Mouse (Mus musculus) thymus, adult 2 months (tissue): ENCODE data around the gene Gjc1. TPM values are rescaled to one million over a fixed set of nuclear protein-coding genes. Genes with fewer than 3 reads are reported as not detected.

Experiments used
- DNase-seq: peaks from one replicate; pipeline ENCODE4 v3.0.0; 2021
- H3K27ac ChIP-seq: fragments of 200-500 bp; 2 replicates; pipeline ENCODE4 v1.5.1; 2012; ENCODE audit warnings: low read length, control low read depth; ENCODE audit not compliant: control insufficient read depth, insufficient read depth
- H3K27me3 ChIP-seq: fragments of 200-500 bp; 2 replicates; pipeline ENCODE4 v1.6.1; 2012; ENCODE audit warnings: mild to moderate bottlenecking, low read length, moderate library complexity, mixed read lengths; ENCODE audit not compliant: control insufficient read depth, insufficient read depth
- H3K36me3 ChIP-seq: fragments of 200-500 bp; 2 replicates; pipeline ENCODE4 v1.6.1; 2012; ENCODE audit warnings: mild to moderate bottlenecking, low read length, moderate library complexity; ENCODE audit not compliant: control insufficient read depth, insufficient read depth
- H3K4me1 ChIP-seq: fragments of 200-500 bp; replicated peaks from 2 replicates; pipeline ENCODE4 v1.6.1; 2012; ENCODE audit warnings: low read length; ENCODE audit not compliant: control insufficient read depth, insufficient read depth
- H3K4me3 ChIP-seq: fragments of 200-500 bp; 2 replicates; pipeline ENCODE4 v1.5.1; 2012; ENCODE audit warnings: mild to moderate bottlenecking, low read length, control low read depth, moderate library complexity; ENCODE audit not compliant: control insufficient read depth, insufficient read depth
- CTCF ChIP-seq: fragments of 200-500 bp; IDR thresholded peaks from 2 replicates; pipeline ENCODE4 v1.5.1; 2012; ENCODE audit warnings: mild to moderate bottlenecking, control low read depth, low read length, moderate library complexity, borderline replicate concordance; ENCODE audit not compliant: control insufficient read depth, poor library complexity, insufficient read depth; ENCODE audit errors: extremely low read depth
- POLR2A ChIP-seq: fragments of 200-500 bp; IDR thresholded peaks from 2 replicates; pipeline ENCODE4 v1.6.1; 2012; ENCODE audit warnings: mild to moderate bottlenecking, low read length, control low read depth, moderate library complexity; ENCODE audit not compliant: control insufficient read depth, poor library complexity, insufficient read depth; ENCODE audit errors: extremely low read depth
- WGBS: fragments of 180-500 bp; shearing (Covaris S2); methylation state at CpG from one replicate; pipeline ENCODE4 v1.1.7; 2018; 5-methylcytosine and 5-hydroxymethylcytosine counted together
- polyA plus RNA-seq: library from polyadenylated mRNA; depleted of rRNA; stranded (reverse); fragments of >200 nt; gene quantifications from 2 replicates; pipeline ENCODE4 v1.2.3, GENCODE M21; 2012

Gjc1 gene
- polyA plus RNA-seq, 1 experiment = 1.7 TPM

DNA sequence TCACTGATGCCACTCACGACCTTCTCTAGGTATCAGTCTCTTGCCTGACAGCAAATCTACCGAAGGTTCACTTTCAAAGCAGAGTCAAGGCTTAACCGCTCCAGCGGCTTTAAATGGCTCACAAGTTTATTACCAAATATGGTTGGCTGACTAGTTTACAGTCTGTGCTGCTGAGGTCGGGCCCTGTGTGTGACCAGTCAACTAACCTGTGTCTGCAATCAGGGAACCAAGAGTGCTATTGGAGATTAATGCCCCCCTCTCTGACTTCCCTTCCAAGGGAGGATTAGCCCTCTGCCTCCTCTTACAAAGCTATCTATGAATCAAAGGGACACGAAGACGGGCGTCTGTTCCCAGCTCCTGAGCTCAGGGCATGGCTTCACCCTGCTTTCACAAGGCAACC is 25.3 kb downstream of the Gjc1 start:
- DNase-seq = no peak
- Histone ChIP-seq H3K27me3 (no peaks in the 10 kb centered on the region), H3K4me1 (no peaks in the 10 kb centered on the region), H3K27ac (no peak overlapping the region), H3K36me3 (no peaks in the 10 kb centered on the region), H3K4me3 (no peak overlapping the region)
- 80% methylated on average over 8 of the region's 8 CpGs for WGBS
- TF ChIP-seq CTCF (no peak), POLR2A (no peak)

DNA sequence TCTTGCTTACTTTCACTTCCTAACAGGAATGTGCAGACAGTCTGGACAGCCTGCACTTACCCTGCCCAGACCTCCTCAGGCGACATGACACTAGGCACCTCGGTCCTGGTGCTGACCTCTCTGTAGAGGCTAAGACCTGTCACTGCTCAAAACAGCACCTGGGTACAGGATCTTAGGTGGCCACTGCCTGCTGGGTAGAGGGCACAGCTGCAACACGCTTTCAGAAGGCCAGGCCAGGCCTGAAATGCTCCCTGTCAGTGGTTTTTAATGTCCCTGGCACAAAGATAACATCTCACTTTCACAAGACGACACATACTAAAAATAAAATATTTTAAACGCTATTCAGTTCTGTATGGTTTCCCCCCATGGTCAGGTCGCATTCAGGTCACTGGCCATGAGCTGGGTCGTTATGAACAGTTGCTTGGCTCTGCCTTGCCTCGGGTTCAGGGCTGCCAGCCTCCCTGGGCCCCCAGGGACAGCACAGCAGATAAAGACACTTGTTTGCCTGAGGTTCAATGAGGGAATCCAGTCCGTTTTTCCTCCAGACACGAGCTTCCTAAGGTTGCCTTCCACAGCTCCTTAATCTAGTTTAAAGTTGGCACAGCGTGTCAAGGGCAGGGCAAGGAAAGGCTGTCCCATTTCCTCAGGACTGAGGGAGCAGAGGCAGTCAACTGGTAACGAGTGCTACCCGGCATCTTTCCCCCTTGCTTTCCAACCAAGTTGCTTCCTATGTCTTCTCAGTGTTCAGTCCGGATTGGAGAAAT is 27.6 kb downstream of the Gjc1 start:
- Histone ChIP-seq H3K4me3 (no peak overlapping the region), H3K27me3 (no peaks in the 10 kb centered on the region), H3K27ac (no peak overlapping the region), H3K4me1 (no peaks in the 10 kb centered on the region), H3K36me3 (no peaks in the 10 kb centered on the region)
- TF ChIP-seq CTCF = no peak
- no peak for TF ChIP-seq POLR2A
- no peak for DNase-seq
- WGBS = 59% methylated on average over 14 of the region's 14 CpGs

DNA sequence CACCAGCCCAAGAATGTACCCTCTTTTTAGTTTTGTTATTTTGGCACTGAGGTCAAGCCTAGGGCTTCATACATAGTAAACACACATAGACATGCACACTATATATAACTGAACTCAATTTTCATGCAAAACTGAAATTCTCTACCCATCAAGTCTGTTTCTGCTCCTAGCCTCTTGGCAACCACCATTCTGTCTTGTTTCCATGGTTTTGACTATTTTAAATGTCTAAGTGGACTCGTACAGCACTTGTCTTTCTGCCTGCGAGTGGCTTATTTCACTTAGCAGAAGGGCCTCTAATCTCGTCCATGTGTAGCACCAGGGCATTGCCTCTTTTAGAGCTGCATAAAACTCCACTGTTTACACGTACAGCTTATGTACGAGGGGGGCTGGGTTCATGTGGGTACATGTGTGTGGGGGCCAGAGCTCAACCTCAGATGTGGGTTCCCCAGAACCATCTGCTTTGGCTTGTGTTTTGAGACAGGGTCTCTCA is 31.8 kb downstream of the Gjc1 start:
- H3K36me3 ChIP-seq = no peaks in the 10 kb centered on the region
- no peaks in the 10 kb centered on the region for H3K27me3 ChIP-seq
- no peak for DNase-seq
- no peaks in the 10 kb centered on the region for H3K4me1 ChIP-seq
- no peak overlapping the region for H3K27ac ChIP-seq
- no peak overlapping the region for H3K4me3 ChIP-seq
- WGBS = 90% methylated on average over 5 of the region's 5 CpGs
- no peak for TF ChIP-seq CTCF
- TF ChIP-seq POLR2A = no peak

DNA sequence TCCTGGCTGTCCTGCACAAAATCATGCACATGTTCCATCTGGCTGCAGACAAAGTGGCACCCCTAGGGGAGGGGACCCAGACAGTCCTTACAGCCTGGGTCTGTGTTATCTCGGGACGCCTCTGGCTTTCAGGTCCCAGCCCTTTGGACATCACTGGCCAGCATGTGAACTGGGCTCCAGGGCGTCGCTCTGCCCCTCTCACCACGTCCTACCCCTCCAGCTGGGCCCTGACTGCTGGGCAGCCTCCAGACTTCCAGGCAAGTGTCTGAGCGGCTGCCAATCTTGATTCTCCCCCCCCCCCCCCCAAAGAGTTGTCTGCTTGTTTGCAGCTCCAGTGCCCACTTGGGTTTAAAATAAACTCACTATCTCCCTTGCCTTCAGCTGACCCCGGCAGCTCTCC is 36.1 kb downstream of the Gjc1 start:
- Histone ChIP-seq H3K27me3 (no peaks in the 10 kb centered on the region), H3K36me3 (no peaks in the 10 kb centered on the region), H3K27ac (no peak overlapping the region), H3K4me3 (no peak overlapping the region), H3K4me1 (no peaks in the 10 kb centered on the region)
- TF ChIP-seq POLR2A (no peak), CTCF (no peak)
- 91% methylated on average over 7 of the region's 7 CpGs for WGBS
- no peak for DNase-seq

DNA sequence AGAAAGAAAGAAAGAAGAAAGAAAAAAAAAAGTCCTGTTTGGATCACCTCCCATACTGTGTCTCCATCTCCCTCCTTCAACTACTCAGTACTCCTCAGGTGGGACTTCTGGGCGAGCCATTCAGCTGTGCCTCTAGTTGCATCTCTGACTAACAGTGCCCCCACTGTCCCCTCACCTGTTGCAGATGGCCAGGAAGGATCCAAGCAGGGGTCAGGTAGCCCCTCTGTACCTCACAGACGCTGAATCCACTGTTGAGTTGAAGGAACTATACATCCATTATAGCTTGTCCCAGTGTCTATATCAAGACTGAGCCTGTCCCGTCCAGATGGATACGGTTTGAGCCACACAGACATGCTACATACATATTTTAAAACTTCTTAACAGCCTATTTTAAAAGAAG is 38.0 kb downstream of the Gjc1 start:
- no peaks in the 10 kb centered on the region for H3K4me1 ChIP-seq
- no peaks in the 10 kb centered on the region for H3K27me3 ChIP-seq
- 92% methylated on average over 4 of the region's 4 CpGs for WGBS
- TF ChIP-seq POLR2A (no peak), CTCF (no peak)
- no peak for DNase-seq
- no peak overlapping the region for H3K27ac ChIP-seq
- H3K36me3 ChIP-seq = no peaks in the 10 kb centered on the region
- no peak overlapping the region for H3K4me3 ChIP-seq

DNA sequence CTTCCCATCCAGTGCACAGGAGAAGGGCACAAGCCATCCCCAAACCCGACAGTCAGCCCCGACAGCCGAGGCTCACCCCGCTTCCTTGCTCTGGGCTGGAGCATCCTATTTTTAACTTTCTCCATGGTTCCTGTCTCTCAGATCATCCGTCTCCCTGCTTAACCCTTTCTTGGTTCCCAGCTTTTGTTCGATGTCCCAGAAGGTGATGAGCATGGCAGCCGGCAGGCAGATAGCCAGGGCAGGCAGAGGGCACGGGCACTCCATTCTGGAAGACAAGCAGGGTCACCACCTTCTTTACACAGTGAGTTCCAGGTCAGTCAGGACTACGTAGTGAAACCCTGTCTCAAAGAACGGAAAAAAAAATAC is 38.5 kb downstream of the Gjc1 start:
- TF ChIP-seq POLR2A (no peak), CTCF (no peak)
- 80% methylated on average over 10 of the region's 10 CpGs for WGBS
- no peak overlapping the region for H3K4me3 ChIP-seq
- H3K27ac ChIP-seq = no peak overlapping the region
- H3K36me3 ChIP-seq = no peaks in the 10 kb centered on the region
- H3K27me3 ChIP-seq = no peaks in the 10 kb centered on the region
- no peak for DNase-seq
- no peaks in the 10 kb centered on the region for H3K4me1 ChIP-seq
